Mouse (Mus musculus): ENCODE results near the gene Ebi3.

The Ebi3 gene

DNA sequence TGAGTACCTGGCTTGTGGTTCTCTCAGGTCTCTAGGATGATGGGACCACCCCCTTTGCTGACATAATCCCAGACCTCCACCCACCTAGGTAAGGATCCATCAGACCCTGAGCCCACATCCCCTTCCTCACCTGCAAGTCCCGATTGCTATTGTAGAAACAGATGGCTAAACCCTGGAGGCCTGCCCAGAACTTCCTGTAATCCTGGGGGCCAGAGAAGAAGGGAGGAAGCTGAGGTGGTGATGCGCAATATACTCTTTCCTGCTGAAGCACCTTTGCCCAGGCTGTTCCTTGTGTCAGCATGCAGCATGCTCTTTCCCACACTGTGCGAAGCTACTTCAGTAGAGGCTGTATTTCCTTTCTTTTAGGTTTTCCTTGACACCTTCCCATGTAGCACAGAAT lies 50.6 kb downstream of the Ebi3 start:
- DNase-seq (ENCODE audit: low spot score): no peak

DNA sequence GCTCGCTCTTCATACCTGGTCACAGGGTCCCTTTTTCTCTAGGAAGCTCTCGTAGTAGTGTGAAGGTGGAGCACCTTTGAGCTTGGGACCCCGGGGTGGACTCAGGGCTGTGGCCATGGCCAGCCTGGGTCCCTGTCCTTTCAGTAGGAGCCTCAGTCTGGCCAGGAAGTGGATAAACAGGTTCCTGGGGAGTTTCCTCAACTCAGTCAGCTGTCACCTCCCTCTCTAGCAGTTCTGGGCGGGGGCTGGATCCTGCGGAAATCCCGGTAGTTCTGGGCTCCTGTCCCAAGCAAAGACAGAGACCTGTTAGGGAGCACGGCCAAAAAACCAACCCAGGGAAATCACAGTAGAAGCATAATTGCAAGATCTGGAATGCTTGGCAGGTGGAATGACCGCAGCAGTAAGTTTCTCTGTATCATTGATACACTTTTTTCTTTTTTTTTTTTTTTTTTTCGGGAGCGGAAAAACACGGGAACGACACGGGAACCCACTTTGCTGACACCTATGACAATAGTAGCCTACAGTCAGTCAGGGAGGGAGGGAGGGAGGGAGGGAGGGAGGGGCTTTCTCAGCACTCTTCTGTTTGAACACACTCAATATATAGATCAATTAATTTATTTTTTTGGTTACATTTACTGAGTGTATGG lies 53.1 kb downstream of the Ebi3 start, which contains the start of the genes Stap2 and Mpnd:
Gene Stap2, minus strand, starts transcription at position 170 of the 647 bp plus-strand sequence.
Gene Mpnd, plus strand, starts transcription at position 297 of the 647 bp plus-strand sequence.
- DNase-seq (ENCODE audit: low spot score): no peak

All from ovary, postnatal 10 days (tissue).